Mouse (Mus musculus) G1E (cell line): Measurements from ENCODE around the gene Slc43a1. TPM values are rescaled to one million over a fixed set of nuclear protein-coding genes. Genes with fewer than 3 reads are reported as not detected.
"Not testable (repeated sequence)": the region's sequence is repeated elsewhere in the genome, so short reads cannot be mapped to it uniquely, and the experiment has no call there.

ENCODE experiments used
- ATAC-seq: 2 replicates; pipeline ENCODE4 v1.8.0; 2016; ENCODE audit warnings: mild to moderate bottlenecking; ENCODE audit not compliant: insufficient number of reproducible peaks, poor library complexity, low FRiP score, severe bottlenecking; ENCODE audit errors: extremely low read depth
- DNase-seq: peaks from one replicate; pipeline ENCODE4 v3.0.0; 2012; ENCODE audit warnings: low spot score
- H3K27me3 ChIP-seq: 2 replicates; pipeline ENCODE4 v1.6.1; 2012; ENCODE audit warnings: mild to moderate bottlenecking, low read length, inconsistent platforms; ENCODE audit not compliant: insufficient read depth
- H3K36me3 ChIP-seq: replicated peaks from 2 replicates; pipeline ENCODE3; 2012; ENCODE audit warnings: mild to moderate bottlenecking, inconsistent platforms
- H3K4me1 ChIP-seq: 2 replicates; pipeline ENCODE4 v1.6.1; 2012; ENCODE audit warnings: low read depth, low read length, inconsistent platforms, mixed read lengths; ENCODE audit not compliant: insufficient read depth
- H3K4me3 ChIP-seq: 2 replicates; pipeline ENCODE4 v1.5.1; 2012; ENCODE audit warnings: low read depth, mild to moderate bottlenecking, inconsistent platforms, low read length, moderate library complexity, mixed read lengths
- H3K9me3 ChIP-seq: replicated peaks from 2 replicates; pipeline ENCODE4 v1.6.1; 2012; ENCODE audit warnings: inconsistent platforms
- CTCF ChIP-seq: IDR thresholded peaks from 2 replicates; pipeline ENCODE4 v1.5.1; 2012; ENCODE audit warnings: low read depth, low read length, inconsistent platforms, mixed read lengths
- GATA1 ChIP-seq: IDR thresholded peaks from 2 replicates; pipeline ENCODE4 v1.6.1; 2012; ENCODE audit warnings: borderline replicate concordance, low read length, inconsistent platforms, mixed read lengths
- GATA2 ChIP-seq: IDR thresholded peaks from 2 replicates; pipeline ENCODE4 v1.6.1; 2012; ENCODE audit warnings: low read depth, low read length, inconsistent platforms, borderline replicate concordance
- POLR2AphosphoS5 ChIP-seq: IDR thresholded peaks from 2 replicates; pipeline ENCODE4 v1.6.1; 2012; ENCODE audit warnings: low read depth, low read length, inconsistent platforms; ENCODE audit not compliant: insufficient replicate concordance
- TAL1 ChIP-seq: conservative IDR thresholded peaks from 2 replicates; pipeline ENCODE4 v1.6.1; 2012; ENCODE audit warnings: low read depth, low read length, inconsistent platforms, mixed read lengths
- polyA plus RNA-seq: library from polyadenylated mRNA; stranded (reverse); fragments of >175 nt; gene quantifications from 2 replicates; pipeline ENCODE4 v1.2.3, GENCODE M21; 2012
- total RNA-seq, 2 experiments: library from RNA; stranded (forward) in 1 of 2; stranded (reverse) in 1 of 2; fragments of 200-1000 nt in 1 of 2; fragments of >200 nt in 1 of 2; fragmentation: Nextera tagmentation in 1 of 2; gene quantifications; 2 replicates each; pipeline ENCODE4 v1.2.3; 2014 to 2017

The Slc43a1 gene
- total and polyA plus RNA-seq, 3 experiments = 0.05 to 62.5 TPM; not detected in 1

- Histone ChIP-seq H3K4me1 (peaks cover 14% of the 10 kb centered on the region), H3K4me3 (no peak overlapping the region), H3K27me3 (peaks cover 55% of the 10 kb centered on the region), H3K9me3 (peaks cover 3% of the 10 kb centered on the region; the same call in 1 of the 2 replicates), H3K36me3 (no peaks in the 10 kb centered on the region)
- DNase-seq (no peak), ATAC-seq (no peak)
- TF ChIP-seq GATA2 (no peak), GATA1 (no peak), CTCF (no peak), POLR2AphosphoS5 (no peak), TAL1 (no peak)
Observed at GRCm38 (mm10) chr2:84889316-84890044, 50.8 kb downstream of the Slc43a1 start.

- no peak overlapping the region for H3K4me3 ChIP-seq
- peak; percentile 84 for ATAC-seq
- peaks cover 14% of the 10 kb centered on the region for H3K4me1 ChIP-seq
- DNase-seq = peak; percentile 70
- H3K9me3 ChIP-seq = peaks cover 3% of the 10 kb centered on the region; the same call in 1 of the 2 replicates
- H3K27me3 ChIP-seq = peaks cover 51% of the 10 kb centered on the region
- no peaks in the 10 kb centered on the region for H3K36me3 ChIP-seq
- no peak for TF ChIP-seq GATA1
- peak; percentile 69; the same call in 1 of the 2 replicates for TF ChIP-seq CTCF
- TF ChIP-seq POLR2AphosphoS5 = no peak
- TF ChIP-seq GATA2 = no peak
- TF ChIP-seq TAL1 = no peak
Observed at GRCm38 (mm10) chr2:84890045-84890340, 51.3 kb downstream of the Slc43a1 start.

- peaks cover 22% of the 10 kb centered on the region for H3K27me3 ChIP-seq
- no peak overlapping the region for H3K4me3 ChIP-seq
- H3K9me3 ChIP-seq = no peaks in the 10 kb centered on the region
- no peak for DNase-seq
- no peaks in the 10 kb centered on the region for H3K36me3 ChIP-seq
- TF ChIP-seq CTCF = no peak
- no peak for TF ChIP-seq POLR2AphosphoS5
- TF ChIP-seq GATA2 = no peak
- TF ChIP-seq GATA1 = no peak
- no peak for TF ChIP-seq TAL1
- ATAC-seq = no peak
- H3K4me1 ChIP-seq = peaks cover 8% of the 10 kb centered on the region
Observed at GRCm38 (mm10) chr2:84893359-84893758, 54.7 kb downstream of the Slc43a1 start.

- H3K27me3 ChIP-seq = peaks cover 14% of the 10 kb centered on the region
- ATAC-seq (no peak; the same call in 1 of the 2 replicates), DNase-seq (no peak)
- no peak overlapping the region for H3K4me3 ChIP-seq
- no peak for TF ChIP-seq GATA2
- no peak for TF ChIP-seq CTCF
- no peak for TF ChIP-seq GATA1
- TF ChIP-seq TAL1 = no peak
- TF ChIP-seq POLR2AphosphoS5 = no peak
- H3K36me3 ChIP-seq = no peaks in the 10 kb centered on the region
- H3K9me3 ChIP-seq = no peaks in the 10 kb centered on the region
- peaks cover 3% of the 10 kb centered on the region for H3K4me1 ChIP-seq
Observed at GRCm38 (mm10) chr2:84895495-84896198, 57.0 kb downstream of the Slc43a1 start.

GRCm38 (mm10) chr2:84896686-84897085 is 58.0 kb downstream of the Slc43a1 start:
- H3K4me3 ChIP-seq, H3K9me3 ChIP-seq, H3K36me3 ChIP-seq, H3K4me1 ChIP-seq, H3K27me3 ChIP-seq, DNase-seq, ATAC-seq: not testable (repeated sequence)

GRCm38 (mm10) chr2:84912722-84913121 is 74.1 kb downstream of the Slc43a1 start:
- Histone ChIP-seq H3K36me3 (no peaks in the 10 kb centered on the region), H3K4me3 (no peak overlapping the region), H3K9me3 (no peaks in the 10 kb centered on the region), H3K4me1 (peaks cover 2% of the 10 kb centered on the region; the same call in 1 of the 2 replicates), H3K27me3 (peaks cover 17% of the 10 kb centered on the region)
- DNase-seq = no peak
- no peak for ATAC-seq
- TF ChIP-seq GATA1 (no peak), CTCF (no peak), TAL1 (no peak), GATA2 (no peak), POLR2AphosphoS5 (no peak)

Other genes starting within 250 kb of the Slc43a1 start
Only the 20 nearest of the 21 such genes appear.
- gene Ctnnd1, start 188.1 kb upstream of the Slc43a1 start, total RNA-seq (2014; fragmentation: Nextera tagmentation) = 67.8 and 83.0 TPM in 2 replicates
- 25.3 and 29.8 TPM in 2 replicates for gene Ctnnd1, start 188.1 kb upstream of the Slc43a1 start, total RNA-seq (2017)
- 9.6 and 13.8 TPM in 2 replicates for gene Ctnnd1, start 188.1 kb upstream of the Slc43a1 start, polyA plus RNA-seq
- not detected in 2 replicates for gene Btbd18, start 179.8 kb upstream of the Slc43a1 start, total RNA-seq (2014; fragmentation: Nextera tagmentation)
- gene Btbd18, start 179.8 kb upstream of the Slc43a1 start, total RNA-seq (2017) = 0.12 and 0.16 TPM in 2 replicates
- gene Btbd18, start 179.8 kb upstream of the Slc43a1 start, polyA plus RNA-seq = not detected in 2 replicates
- 49.4 and 51.5 TPM in 2 replicates for gene Selenoh, start 168.1 kb upstream of the Slc43a1 start, total RNA-seq (2014; fragmentation: Nextera tagmentation)
- gene Selenoh, start 168.1 kb upstream of the Slc43a1 start, total RNA-seq (2017) = 160 and 178 TPM in 2 replicates
- gene Selenoh, start 168.1 kb upstream of the Slc43a1 start, polyA plus RNA-seq = 381 and 384 TPM in 2 replicates
- gene Gm28635, start 160.8 kb upstream of the Slc43a1 start, total RNA-seq (2014; fragmentation: Nextera tagmentation) = not detected in 2 replicates
- not detected in 2 replicates for gene Gm28635, start 160.8 kb upstream of the Slc43a1 start, total RNA-seq (2017)
- not detected in 2 replicates for gene Gm28635, start 160.8 kb upstream of the Slc43a1 start, polyA plus RNA-seq
- 51.1 and 55.0 TPM in 2 replicates for gene Med19, start 160.4 kb upstream of the Slc43a1 start, total RNA-seq (2014; fragmentation: Nextera tagmentation)
- 26.8 and 33.1 TPM in 2 replicates for gene Med19, start 160.4 kb upstream of the Slc43a1 start, total RNA-seq (2017)
- gene Med19, start 160.4 kb upstream of the Slc43a1 start, polyA plus RNA-seq = 14.8 and 17.8 TPM in 2 replicates
- gene Tmx2, start 159.7 kb upstream of the Slc43a1 start, total RNA-seq (2014; fragmentation: Nextera tagmentation) = 96.2 and 113 TPM in 2 replicates
- gene Tmx2, start 159.7 kb upstream of the Slc43a1 start, total RNA-seq (2017) = 66.2 and 68.9 TPM in 2 replicates
- gene Tmx2, start 159.7 kb upstream of the Slc43a1 start, polyA plus RNA-seq = 3.9 and 4.0 TPM in 2 replicates
- gene Zdhhc5, start 123.7 kb upstream of the Slc43a1 start, total RNA-seq (2014; fragmentation: Nextera tagmentation) = 61.0 and 70.6 TPM in 2 replicates
- gene Zdhhc5, start 123.7 kb upstream of the Slc43a1 start, total RNA-seq (2017) = 32.6 and 38.0 TPM in 2 replicates
- gene Zdhhc5, start 123.7 kb upstream of the Slc43a1 start, polyA plus RNA-seq = 30.7 and 32.5 TPM in 2 replicates
- 30.0 and 30.7 TPM in 2 replicates for gene Clp1, start 111.5 kb upstream of the Slc43a1 start, total RNA-seq (2014; fragmentation: Nextera tagmentation)
- gene Clp1, start 111.5 kb upstream of the Slc43a1 start, total RNA-seq (2017) = 44.7 and 51.0 TPM in 2 replicates
- 0.98 and 1.1 TPM in 2 replicates for gene Clp1, start 111.5 kb upstream of the Slc43a1 start, polyA plus RNA-seq
- gene Ypel4, start 104.8 kb upstream of the Slc43a1 start, total RNA-seq (2014; fragmentation: Nextera tagmentation) = 13.1 TPM in 1 of 2 replicates, not detected in the other
- 0.29 and 0.44 TPM in 2 replicates for gene Ypel4, start 104.8 kb upstream of the Slc43a1 start, total RNA-seq (2017)
- 0.07 and 0.16 TPM in 2 replicates for gene Ypel4, start 104.8 kb upstream of the Slc43a1 start, polyA plus RNA-seq
- gene Gm19426, start 95.2 kb upstream of the Slc43a1 start, total RNA-seq (2014; fragmentation: Nextera tagmentation) = not detected in 2 replicates
- gene Gm19426, start 95.2 kb upstream of the Slc43a1 start, total RNA-seq (2017) = not detected in 2 replicates
- not detected in 2 replicates for gene Gm19426, start 95.2 kb upstream of the Slc43a1 start, polyA plus RNA-seq
- gene Serping1, start 63.4 kb upstream of the Slc43a1 start, total RNA-seq (2014; fragmentation: Nextera tagmentation) = not detected in 2 replicates
- not detected in 2 replicates for gene Serping1, start 63.4 kb upstream of the Slc43a1 start, total RNA-seq (2017)
- gene Serping1, start 63.4 kb upstream of the Slc43a1 start, polyA plus RNA-seq = not detected in 2 replicates
- gene Ube2l6, start 40.0 kb upstream of the Slc43a1 start, total RNA-seq (2014; fragmentation: Nextera tagmentation) = 37.2 and 74.5 TPM in 2 replicates
- gene Ube2l6, start 40.0 kb upstream of the Slc43a1 start, total RNA-seq (2017) = 20.2 and 22.5 TPM in 2 replicates
- gene Ube2l6, start 40.0 kb upstream of the Slc43a1 start, polyA plus RNA-seq = 1.2 and 2.5 TPM in 2 replicates
- not detected in 2 replicates for gene Smtnl1, start 16.2 kb upstream of the Slc43a1 start, total RNA-seq (2014; fragmentation: Nextera tagmentation)
- gene Smtnl1, start 16.2 kb upstream of the Slc43a1 start, total RNA-seq (2017) = not detected in 2 replicates
- not detected in 2 replicates for gene Smtnl1, start 16.2 kb upstream of the Slc43a1 start, polyA plus RNA-seq
- 13.5 and 21.0 TPM in 2 replicates for gene Timm10, start 11.9 kb upstream of the Slc43a1 start, total RNA-seq (2014; fragmentation: Nextera tagmentation)
- 51.5 and 54.9 TPM in 2 replicates for gene Timm10, start 11.9 kb upstream of the Slc43a1 start, total RNA-seq (2017)
- 13.3 and 19.5 TPM in 2 replicates for gene Timm10, start 11.9 kb upstream of the Slc43a1 start, polyA plus RNA-seq
- gene Rtn4rl2, start 47.9 kb downstream of the Slc43a1 start, total RNA-seq (2014; fragmentation: Nextera tagmentation) = not detected in 2 replicates
- gene Rtn4rl2, start 47.9 kb downstream of the Slc43a1 start, total RNA-seq (2017) = not detected in 2 replicates
- gene Rtn4rl2, start 47.9 kb downstream of the Slc43a1 start, polyA plus RNA-seq = not detected in 2 replicates
- gene Slc43a3, start 97.7 kb downstream of the Slc43a1 start, total RNA-seq (2014; fragmentation: Nextera tagmentation) = 116 and 137 TPM in 2 replicates
- 85.2 and 90.3 TPM in 2 replicates for gene Slc43a3, start 97.7 kb downstream of the Slc43a1 start, total RNA-seq (2017)
- gene Slc43a3, start 97.7 kb downstream of the Slc43a1 start, polyA plus RNA-seq = 13.5 and 15.4 TPM in 2 replicates
- gene Prg2, start 141.6 kb downstream of the Slc43a1 start, total RNA-seq (2014; fragmentation: Nextera tagmentation) = not detected in 2 replicates
- 0.82 TPM in 1 of 2 replicates, not detected in the other for gene Prg2, start 141.6 kb downstream of the Slc43a1 start, total RNA-seq (2017)
- not detected in 2 replicates for gene Prg2, start 141.6 kb downstream of the Slc43a1 start, polyA plus RNA-seq
- gene Prg3, start 149.4 kb downstream of the Slc43a1 start, total RNA-seq (2014; fragmentation: Nextera tagmentation) = not detected in 2 replicates
- 88.3 and 92.3 TPM in 2 replicates for gene Prg3, start 149.4 kb downstream of the Slc43a1 start, total RNA-seq (2017)
- gene Prg3, start 149.4 kb downstream of the Slc43a1 start, polyA plus RNA-seq = 0.42 and 0.70 TPM in 2 replicates
- 168 and 190 TPM in 2 replicates for gene Ssrp1, start 198.4 kb downstream of the Slc43a1 start, total RNA-seq (2014; fragmentation: Nextera tagmentation)
- 304 and 315 TPM in 2 replicates for gene Ssrp1, start 198.4 kb downstream of the Slc43a1 start, total RNA-seq (2017)
- gene Ssrp1, start 198.4 kb downstream of the Slc43a1 start, polyA plus RNA-seq = 54.9 and 111 TPM in 2 replicates
- 0.39 and 0.60 TPM in 2 replicates for gene P2rx3, start 198.6 kb downstream of the Slc43a1 start, total RNA-seq (2014; fragmentation: Nextera tagmentation)
- 0.05 and 0.06 TPM in 2 replicates for gene P2rx3, start 198.6 kb downstream of the Slc43a1 start, total RNA-seq (2017)
- gene P2rx3, start 198.6 kb downstream of the Slc43a1 start, polyA plus RNA-seq = not detected in 2 replicates